Mouse (Mus musculus): Measurements from ENCODE around the gene Cldn7. TPM values are rescaled to one million over a fixed set of nuclear protein-coding genes. Genes with fewer than 3 reads are reported as not detected.

The Cldn7 gene
- polyA plus RNA-seq, 1 experiment from 2014 or later, result 0.33 TPM

DNA sequence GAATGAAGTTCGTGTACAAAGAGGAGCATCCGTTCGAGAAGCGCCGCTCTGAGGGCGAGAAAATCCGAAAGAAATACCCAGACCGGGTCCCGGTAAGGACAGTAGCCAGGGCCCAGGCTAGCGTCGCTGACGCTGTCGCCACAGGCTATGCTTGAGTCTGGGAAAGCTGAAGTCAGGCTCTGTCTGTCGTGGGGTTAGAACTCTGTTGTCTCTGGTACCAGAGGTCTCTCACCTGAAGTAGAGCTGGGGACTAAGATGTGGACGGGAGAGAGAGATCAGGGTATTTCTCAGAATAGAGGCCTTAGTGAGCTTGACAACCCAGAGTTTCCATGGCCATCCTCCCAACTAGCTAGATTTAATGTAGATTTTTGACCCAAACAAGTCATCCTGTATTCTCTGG, 27.1 kb downstream of the Cldn7 start:
- Histone ChIP-seq H3K27ac (ENCODE audit: low read depth, low read length) (peak overlapping the region; percentile 96), H3K4me1 (ENCODE audit: control insufficient read depth, insufficient read depth, low read depth, low read length) (peaks cover 12% of the 10 kb centered on the region), H3K36me3 (ENCODE audit: control insufficient read depth, insufficient read depth, low read length) (peaks cover 35% of the 10 kb centered on the region), H3K4me2 (ENCODE audit: low read length) (peak overlapping the region; percentile 89), H3K27me3 (replicated peaks; ENCODE audit: control insufficient read depth, insufficient read depth, low read length) (no peaks in the 10 kb centered on the region), H3K9me3 (ENCODE audit: control insufficient read depth, low read length) (no peaks in the 10 kb centered on the region), H3K9ac (ENCODE audit: low read depth, low read length) (peak overlapping the region; percentile 95), H3K4me3 (ENCODE audit: low read length) (peak overlapping the region; percentile 83)
- WGBS, result 2% methylated on average over 15 of the region's 15 CpGs
- peak; percentile 24 for ATAC-seq

GRCm38 (mm10) chr11:69992396-69992795, 27.8 kb downstream of the Cldn7 start:
- H3K4me1 ChIP-seq (ENCODE audit: control insufficient read depth, insufficient read depth, low read depth, low read length), result peaks cover 14% of the 10 kb centered on the region
- WGBS, result 81% methylated on average over 10 of the region's 10 CpGs
- H3K9ac ChIP-seq (ENCODE audit: low read depth, low read length), result peak overlapping the region; percentile 50
- peaks cover 34% of the 10 kb centered on the region for H3K36me3 ChIP-seq (ENCODE audit: control insufficient read depth, insufficient read depth, low read length)
- H3K9me3 ChIP-seq (ENCODE audit: control insufficient read depth, low read length), result no peaks in the 10 kb centered on the region
- peak overlapping the region; percentile 83 for H3K4me3 ChIP-seq (ENCODE audit: low read length)
- H3K4me2 ChIP-seq (ENCODE audit: low read length), result peak overlapping the region; percentile 89
- H3K27ac ChIP-seq (ENCODE audit: low read depth, low read length), result no peak overlapping the region
- no peak for ATAC-seq
- no peaks in the 10 kb centered on the region for H3K27me3 ChIP-seq (replicated peaks; ENCODE audit: control insufficient read depth, insufficient read depth, low read length)

DNA sequence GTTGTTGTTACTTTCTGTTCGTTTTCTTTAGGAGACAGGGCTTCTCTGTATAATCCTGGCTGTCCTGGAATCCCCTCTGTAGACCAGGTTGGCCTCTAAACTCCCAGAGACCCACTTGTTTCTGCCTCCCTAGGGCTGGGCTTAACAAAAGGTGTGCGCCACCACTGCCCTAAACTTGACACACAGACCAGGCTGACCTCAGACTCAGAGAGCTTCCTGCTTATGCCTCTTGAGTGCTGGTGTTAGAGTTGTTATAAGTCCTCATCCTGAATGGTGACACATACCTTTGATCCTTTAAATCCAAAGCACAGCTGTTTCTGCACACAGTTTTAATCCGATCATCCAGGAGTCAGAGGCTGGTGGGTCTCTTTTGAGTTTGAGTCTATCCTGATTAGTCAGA, 28.4 kb downstream of the Cldn7 start:
- no peaks in the 10 kb centered on the region for H3K27me3 ChIP-seq (replicated peaks; ENCODE audit: control insufficient read depth, insufficient read depth, low read length)
- ATAC-seq, result no peak
- no peak overlapping the region for H3K27ac ChIP-seq (ENCODE audit: low read depth, low read length)
- no peak overlapping the region for H3K4me3 ChIP-seq (ENCODE audit: low read length)
- peak overlapping the region; percentile 89 for H3K4me2 ChIP-seq (ENCODE audit: low read length)
- H3K9ac ChIP-seq (ENCODE audit: low read depth, low read length), result no peak overlapping the region; the same call in 1 of the 2 replicates
- H3K9me3 ChIP-seq (ENCODE audit: control insufficient read depth, low read length), result no peaks in the 10 kb centered on the region
- H3K36me3 ChIP-seq (ENCODE audit: control insufficient read depth, insufficient read depth, low read length), result peaks cover 31% of the 10 kb centered on the region
- peaks cover 19% of the 10 kb centered on the region for H3K4me1 ChIP-seq (ENCODE audit: control insufficient read depth, insufficient read depth, low read depth, low read length)
- 91% methylated on average over 3 of the region's 3 CpGs for WGBS

- H3K4me3 ChIP-seq (ENCODE audit: low read length), result no peak overlapping the region
- no peak for ATAC-seq
These were observed 30.0 kb downstream of the Cldn7 start for GRCm38 (mm10) chr11:69994401-69995090.

DNA sequence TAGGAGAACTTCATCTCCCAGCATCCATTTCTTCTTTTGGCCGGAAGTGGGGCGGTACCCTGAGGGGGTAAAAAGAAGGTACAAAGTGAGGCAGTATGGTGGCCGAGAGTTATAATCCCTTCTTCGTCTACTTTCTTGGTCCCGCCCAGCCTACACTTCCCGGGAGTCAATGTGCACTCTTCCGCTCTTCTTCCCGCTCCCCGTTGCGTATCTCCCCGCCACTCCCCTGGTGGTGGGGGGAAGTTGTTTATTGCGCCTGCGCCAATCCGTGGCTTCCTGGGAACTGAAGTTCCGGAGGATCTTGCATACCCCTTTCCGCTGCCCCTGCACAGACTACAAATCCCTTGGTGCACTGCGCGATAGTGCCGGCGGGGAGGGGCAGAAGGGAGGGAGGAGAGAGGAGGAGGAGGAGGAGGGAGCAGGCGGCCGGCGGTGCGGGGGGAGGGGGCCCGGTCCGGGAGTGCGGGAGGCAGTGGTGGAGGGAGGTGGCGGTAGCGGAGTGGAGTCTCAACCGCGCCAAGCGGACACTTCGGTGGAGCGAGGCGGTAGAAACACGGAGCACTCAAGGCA, 30.9 kb downstream of the Cldn7 start, which contains the start of gene Phf23:
TSS of gene Phf23 (plus strand) at position 387 of the 570 bp plus-strand sequence.
- Histone ChIP-seq H3K27ac (ENCODE audit: low read depth, low read length) (peak within 1 kb of the TSS; percentile 96), H3K9ac (ENCODE audit: low read depth, low read length) (peak within 1 kb of the TSS; percentile 94), H3K27me3 (replicated peaks; ENCODE audit: control insufficient read depth, insufficient read depth, low read length) (no peaks in the 10 kb centered on the region), H3K4me2 (ENCODE audit: low read length) (peak within 1 kb of the TSS; percentile 76), H3K4me1 (ENCODE audit: control insufficient read depth, insufficient read depth, low read depth, low read length) (peaks cover 21% of the 10 kb centered on the region), H3K9me3 (ENCODE audit: control insufficient read depth, low read length) (no peaks in the 10 kb centered on the region), H3K4me3 (ENCODE audit: low read length) (peak within 1 kb of the TSS; percentile 92), H3K36me3 (ENCODE audit: control insufficient read depth, insufficient read depth, low read length) (peaks cover 28% of the 10 kb centered on the region)
- peak; percentile 85 for ATAC-seq
- under 1% methylated on average over 36 of the region's 36 CpGs for whole genome bisulfite sequencing

More at GRCm38 (mm10) chr11:69994401-69995090, 30.0 kb downstream of the Cldn7 start:
- Histone ChIP-seq H3K4me2 (ENCODE audit: low read length) (no peak overlapping the region), H3K36me3 (ENCODE audit: control insufficient read depth, insufficient read depth, low read length) (peaks cover 32% of the 10 kb centered on the region), H3K27ac (ENCODE audit: low read depth, low read length) (no peak overlapping the region), H3K9me3 (ENCODE audit: control insufficient read depth, low read length) (no peaks in the 10 kb centered on the region), H3K4me1 (ENCODE audit: control insufficient read depth, insufficient read depth, low read depth, low read length) (peaks cover 22% of the 10 kb centered on the region), H3K9ac (ENCODE audit: low read depth, low read length) (no peak overlapping the region), H3K27me3 (replicated peaks; ENCODE audit: control insufficient read depth, insufficient read depth, low read length) (no peaks in the 10 kb centered on the region)
- 87% methylated on average over 11 of the region's 11 CpGs for WGBS

- Histone ChIP-seq H3K9me3 (ENCODE audit: control insufficient read depth, low read length) (no peaks in the 10 kb centered on the region), H3K4me3 (ENCODE audit: low read length) (peak overlapping the region; percentile 92), H3K36me3 (ENCODE audit: control insufficient read depth, insufficient read depth, low read length) (peaks cover 28% of the 10 kb centered on the region), H3K4me2 (ENCODE audit: low read length) (peak overlapping the region; percentile 76), H3K27me3 (replicated peaks; ENCODE audit: control insufficient read depth, insufficient read depth, low read length) (no peaks in the 10 kb centered on the region), H3K9ac (ENCODE audit: low read depth, low read length) (peak overlapping the region; percentile 94), H3K27ac (ENCODE audit: low read depth, low read length) (peak overlapping the region; percentile 96), H3K4me1 (ENCODE audit: control insufficient read depth, insufficient read depth, low read depth, low read length) (peaks cover 22% of the 10 kb centered on the region)
- under 1% methylated on average over 55 of the region's 66 CpGs for WGBS
- ATAC-seq, result 0 out of 2 replicates have a peak, but pooled peaks have one; percentile 0
These were observed 31.8 kb downstream of the Cldn7 start for GRCm38 (mm10) chr11:69996161-69997061.

- Histone ChIP-seq H3K9me3 (ENCODE audit: control insufficient read depth, low read length) (no peaks in the 10 kb centered on the region), H3K9ac (ENCODE audit: low read depth, low read length) (peak overlapping the region; percentile 94), H3K4me1 (ENCODE audit: control insufficient read depth, insufficient read depth, low read depth, low read length) (peaks cover 28% of the 10 kb centered on the region), H3K4me2 (ENCODE audit: low read length) (peak overlapping the region; percentile 76), H3K36me3 (ENCODE audit: control insufficient read depth, insufficient read depth, low read length) (peaks cover 28% of the 10 kb centered on the region), H3K4me3 (ENCODE audit: low read length) (peak overlapping the region; percentile 92), H3K27ac (ENCODE audit: low read depth, low read length) (peak overlapping the region; percentile 96), H3K27me3 (replicated peaks; ENCODE audit: control insufficient read depth, insufficient read depth, low read length) (no peaks in the 10 kb centered on the region)
- ATAC-seq, result peak; percentile 7; the same call in 1 of the 2 replicates
- under 1% methylated on average over 22 of the region's 44 CpGs for WGBS
These were observed 32.5 kb downstream of the Cldn7 start for GRCm38 (mm10) chr11:69997070-69997509.

- WGBS, result 92% methylated on average over 27 of the region's 27 CpGs
- no peak for ATAC-seq
- H3K4me2 ChIP-seq (ENCODE audit: low read length), result no peak overlapping the region
- no peak overlapping the region for H3K27ac ChIP-seq (ENCODE audit: low read depth, low read length)
- no peaks in the 10 kb centered on the region for H3K27me3 ChIP-seq (replicated peaks; ENCODE audit: control insufficient read depth, insufficient read depth, low read length)
- H3K36me3 ChIP-seq (ENCODE audit: control insufficient read depth, insufficient read depth, low read length), result peaks cover 26% of the 10 kb centered on the region
- H3K4me1 ChIP-seq (ENCODE audit: control insufficient read depth, insufficient read depth, low read depth, low read length), result peaks cover 34% of the 10 kb centered on the region
- H3K9me3 ChIP-seq (ENCODE audit: control insufficient read depth, low read length), result no peaks in the 10 kb centered on the region
- no peak overlapping the region for H3K9ac ChIP-seq (ENCODE audit: low read depth, low read length)
- no peak overlapping the region for H3K4me3 ChIP-seq (ENCODE audit: low read length)
These were observed 34.2 kb downstream of the Cldn7 start for GRCm38 (mm10) chr11:69998567-69999491.

Measured in hindbrain, embryonic 16.5 days (tissue).